Mouse (Mus musculus): Measurements from ENCODE around the gene Pcdh15. TPM values are rescaled to one million over a fixed set of nuclear protein-coding genes. Genes with fewer than 3 reads are reported as not detected.

The Pcdh15 gene
- polyA plus RNA-seq, 1 experiment from 2014 or later = 0.31 TPM

DNA sequence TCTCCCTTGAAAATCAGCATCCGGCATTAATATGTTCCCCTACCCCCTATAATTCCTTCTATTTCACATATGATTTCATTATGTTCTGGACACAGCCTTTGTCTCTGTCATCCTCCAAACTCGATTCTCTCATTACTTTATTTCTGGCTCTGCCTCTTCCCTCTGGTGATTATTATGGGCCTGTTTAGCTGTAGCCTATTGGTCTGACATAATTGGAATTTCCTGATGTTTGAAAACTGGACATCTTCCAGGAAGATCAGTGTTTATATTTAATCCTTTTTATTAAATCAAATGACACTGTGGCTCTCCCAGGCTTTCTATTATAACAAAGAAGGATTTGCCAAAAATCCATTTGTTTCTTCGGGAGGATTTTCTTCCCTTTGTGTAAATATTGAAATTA is 326.3 kb downstream of the Pcdh15 start:
- Histone ChIP-seq H3K4me3 (no peak overlapping the region), H3K27ac (replicated peaks) (no peak overlapping the region), H3K9me3 (replicated peaks) (no peaks in the 10 kb centered on the region), H3K27me3 (ENCODE audit: low read depth, poor library complexity, severe bottlenecking) (no peaks in the 10 kb centered on the region), H3K4me1 (no peaks in the 10 kb centered on the region), H3K36me3 (no peaks in the 10 kb centered on the region)
- no peak for DNase-seq (ENCODE audit: low spot score)
- 86% methylated on average over 3 of the region's 3 CpGs for WGBS

DNA sequence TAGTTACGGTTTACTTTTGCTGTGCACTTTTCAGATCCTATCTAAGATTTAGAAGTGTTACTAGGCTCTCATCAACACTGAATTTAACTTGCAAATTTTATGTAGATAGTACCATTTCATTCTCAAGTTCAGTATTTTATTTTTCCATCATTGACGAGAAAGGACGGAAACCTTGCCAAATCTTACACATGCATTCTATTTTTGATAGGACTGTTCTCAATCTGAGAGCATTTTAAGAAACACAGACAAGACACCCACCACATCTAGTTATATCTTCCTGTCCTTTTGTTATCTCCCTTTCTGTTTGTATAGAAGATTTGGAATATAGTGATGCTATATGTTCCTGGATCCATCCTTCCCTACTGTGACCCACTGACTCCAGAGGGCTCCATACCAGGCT is 332.2 kb downstream of the Pcdh15 start:
- H3K4me3 ChIP-seq = no peak overlapping the region
- H3K9me3 ChIP-seq (replicated peaks) = no peaks in the 10 kb centered on the region
- H3K27me3 ChIP-seq (ENCODE audit: low read depth, poor library complexity, severe bottlenecking) = no peaks in the 10 kb centered on the region
- no peak for DNase-seq (ENCODE audit: low spot score)
- WGBS = 93% methylated on average over 3 of the region's 3 CpGs
- no peaks in the 10 kb centered on the region for H3K4me1 ChIP-seq
- no peak overlapping the region for H3K27ac ChIP-seq (replicated peaks)
- H3K36me3 ChIP-seq = no peaks in the 10 kb centered on the region

DNA sequence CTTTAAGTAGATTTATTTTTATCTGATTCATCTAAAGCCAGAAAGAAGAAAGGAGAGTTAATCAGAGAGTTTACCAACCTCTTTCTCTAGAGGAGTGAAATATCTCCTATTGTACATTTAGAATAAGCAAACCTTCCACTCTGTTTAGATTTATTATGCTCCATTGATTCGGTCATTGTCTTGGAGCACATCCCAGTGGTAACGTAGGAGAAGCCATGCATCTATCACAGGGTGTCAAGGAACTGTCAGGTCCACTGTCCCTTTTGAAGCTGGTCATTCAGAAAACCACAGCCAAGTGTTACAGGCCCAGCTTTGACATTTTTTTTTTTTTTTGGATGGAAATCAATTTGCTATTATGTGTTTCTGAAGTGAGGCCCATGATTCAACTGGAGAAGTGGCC is 384.9 kb downstream of the Pcdh15 start:
- Histone ChIP-seq H3K4me3 (no peak overlapping the region), H3K27me3 (ENCODE audit: low read depth, poor library complexity, severe bottlenecking) (no peaks in the 10 kb centered on the region), H3K9me3 (replicated peaks) (no peaks in the 10 kb centered on the region), H3K27ac (replicated peaks) (no peak overlapping the region), H3K4me1 (no peaks in the 10 kb centered on the region), H3K36me3 (no peaks in the 10 kb centered on the region)
- DNase-seq (ENCODE audit: low spot score) = no peak
- WGBS = 67% methylated on average over 2 of the region's 2 CpGs

DNA sequence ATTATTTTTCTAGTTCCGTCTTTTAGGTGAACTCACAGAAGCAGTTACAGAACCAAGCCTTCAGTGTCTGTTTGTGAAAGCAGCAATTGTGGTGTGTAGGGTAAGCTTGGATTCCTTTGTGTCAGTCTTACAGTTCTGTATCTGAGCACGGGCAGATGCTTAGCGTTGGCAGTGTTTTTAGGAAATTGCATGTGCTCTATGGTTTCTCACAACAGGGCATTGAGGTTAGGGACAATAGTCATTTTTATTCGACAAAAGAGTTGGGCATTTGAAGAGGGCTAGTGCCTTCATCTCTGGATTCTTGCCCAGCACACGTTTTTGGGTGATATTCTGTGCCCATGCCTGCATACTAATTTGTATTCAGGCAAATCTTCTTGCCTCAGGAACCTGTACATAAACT is 392.5 kb downstream of the Pcdh15 start:
- H3K27me3 ChIP-seq (ENCODE audit: low read depth, poor library complexity, severe bottlenecking) = no peaks in the 10 kb centered on the region
- 75% methylated on average over 5 of the region's 5 CpGs for WGBS
- H3K4me1 ChIP-seq = no peaks in the 10 kb centered on the region
- H3K27ac ChIP-seq (replicated peaks) = no peak overlapping the region
- no peaks in the 10 kb centered on the region for H3K9me3 ChIP-seq (replicated peaks)
- DNase-seq (ENCODE audit: low spot score) = no peak
- H3K4me3 ChIP-seq = no peak overlapping the region
- H3K36me3 ChIP-seq = no peaks in the 10 kb centered on the region

GRCm38 (mm10) chr10:73514846-73515245 is 415.7 kb downstream of the Pcdh15 start:
- peaks cover 15% of the 10 kb centered on the region for H3K27me3 ChIP-seq (ENCODE audit: low read depth, poor library complexity, severe bottlenecking)
- no peak overlapping the region for H3K4me3 ChIP-seq
- 92% methylated on average over 3 of the region's 3 CpGs for WGBS
- no peaks in the 10 kb centered on the region for H3K9me3 ChIP-seq (replicated peaks)
- H3K27ac ChIP-seq (replicated peaks) = no peak overlapping the region
- H3K36me3 ChIP-seq = no peaks in the 10 kb centered on the region
- no peaks in the 10 kb centered on the region for H3K4me1 ChIP-seq
- no peak for DNase-seq (ENCODE audit: low spot score)

DNA sequence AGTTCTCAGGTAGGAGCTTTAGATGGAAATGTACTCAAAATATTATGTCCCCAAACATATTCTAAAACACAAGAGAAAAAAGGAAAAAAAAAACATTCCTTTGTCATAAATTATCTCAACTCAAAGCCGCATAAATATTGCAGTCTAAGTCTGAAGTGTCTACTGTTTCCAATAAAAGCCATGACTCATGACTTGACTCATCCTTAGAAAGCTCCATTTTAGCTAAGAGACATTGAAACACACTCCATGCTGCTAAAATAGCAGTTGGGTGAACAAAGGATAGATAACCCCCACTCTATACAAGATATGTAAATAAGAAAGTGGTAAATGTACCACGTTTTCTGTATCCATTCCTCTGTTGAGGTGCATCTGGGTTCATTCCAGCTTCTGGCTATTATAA is 416.6 kb downstream of the Pcdh15 start:
- H3K4me1 ChIP-seq = no peaks in the 10 kb centered on the region
- no peak overlapping the region for H3K4me3 ChIP-seq
- H3K36me3 ChIP-seq = no peaks in the 10 kb centered on the region
- DNase-seq (ENCODE audit: low spot score) = no peak
- no peak overlapping the region for H3K27ac ChIP-seq (replicated peaks)
- peaks cover 15% of the 10 kb centered on the region for H3K27me3 ChIP-seq (ENCODE audit: low read depth, poor library complexity, severe bottlenecking)
- no peaks in the 10 kb centered on the region for H3K9me3 ChIP-seq (replicated peaks)
- WGBS = 75% methylated on average over 2 of the region's 2 CpGs

DNA sequence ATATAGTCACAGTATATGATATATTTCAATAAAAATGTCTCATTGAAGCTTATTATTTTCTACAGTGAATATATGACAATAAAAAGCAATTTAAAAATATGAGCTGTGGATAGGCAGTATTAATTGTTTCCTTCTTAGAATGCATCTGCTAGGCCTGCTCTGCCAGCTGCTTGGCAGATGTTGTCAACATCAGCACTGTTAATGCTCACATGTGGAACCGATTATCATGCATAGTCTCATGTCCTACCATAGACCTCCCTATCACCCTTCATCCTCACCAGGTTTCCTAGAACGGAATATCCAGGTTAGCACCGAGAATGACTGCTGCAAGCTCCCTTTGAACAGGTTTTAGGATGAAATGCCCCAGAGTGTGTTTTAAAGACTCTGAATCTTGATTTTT is 420.3 kb downstream of the Pcdh15 start:
- Histone ChIP-seq H3K36me3 (no peaks in the 10 kb centered on the region), H3K27ac (replicated peaks) (no peak overlapping the region), H3K9me3 (replicated peaks) (no peaks in the 10 kb centered on the region), H3K4me1 (no peaks in the 10 kb centered on the region), H3K4me3 (no peak overlapping the region), H3K27me3 (ENCODE audit: low read depth, poor library complexity, severe bottlenecking) (no peaks in the 10 kb centered on the region)
- WGBS = 85% methylated on average over 3 of the region's 3 CpGs
- no peak for DNase-seq (ENCODE audit: low spot score)

- 94% methylated on average over 10 of the region's 10 CpGs for WGBS
- no peak overlapping the region for H3K4me3 ChIP-seq
- H3K36me3 ChIP-seq = no peaks in the 10 kb centered on the region
- no peak overlapping the region for H3K27ac ChIP-seq (replicated peaks)
- H3K27me3 ChIP-seq (ENCODE audit: low read depth, poor library complexity, severe bottlenecking) = no peaks in the 10 kb centered on the region
- no peaks in the 10 kb centered on the region for H3K4me1 ChIP-seq
- DNase-seq (ENCODE audit: low spot score) = peak; percentile 12
- H3K9me3 ChIP-seq (replicated peaks) = no peaks in the 10 kb centered on the region
These were observed 453.7 kb downstream of the Pcdh15 start for GRCm38 (mm10) chr10:73552831-73553230.

GRCm38 (mm10) chr10:73564216-73564615 is 465.1 kb downstream of the Pcdh15 start:
- Histone ChIP-seq H3K4me3 (no peak overlapping the region), H3K4me1 (no peaks in the 10 kb centered on the region), H3K27me3 (ENCODE audit: low read depth, poor library complexity, severe bottlenecking) (no peaks in the 10 kb centered on the region), H3K27ac (replicated peaks) (no peak overlapping the region), H3K36me3 (no peaks in the 10 kb centered on the region), H3K9me3 (replicated peaks) (no peaks in the 10 kb centered on the region)
- DNase-seq (ENCODE audit: low spot score) = no peak
- 71% methylated on average over 7 of the region's 7 CpGs for WGBS

GRCm38 (mm10) chr10:73574711-73575297 is 475.7 kb downstream of the Pcdh15 start:
- no peak for DNase-seq (ENCODE audit: low spot score)
- no peak overlapping the region for H3K4me3 ChIP-seq
- no peaks in the 10 kb centered on the region for H3K4me1 ChIP-seq
- H3K36me3 ChIP-seq = no peaks in the 10 kb centered on the region
- 87% methylated on average over 5 of the region's 5 CpGs for WGBS
- H3K27me3 ChIP-seq (ENCODE audit: low read depth, poor library complexity, severe bottlenecking) = no peaks in the 10 kb centered on the region
- H3K9me3 ChIP-seq (replicated peaks) = no peaks in the 10 kb centered on the region
- H3K27ac ChIP-seq (replicated peaks) = no peak overlapping the region

- no peaks in the 10 kb centered on the region for H3K9me3 ChIP-seq (replicated peaks)
- no peak overlapping the region for H3K27ac ChIP-seq (replicated peaks)
- H3K4me3 ChIP-seq = no peak overlapping the region
- no peak for DNase-seq (ENCODE audit: low spot score)
- 90% methylated on average over 1 of the region's 1 CpGs for WGBS
- H3K36me3 ChIP-seq = no peaks in the 10 kb centered on the region
- H3K27me3 ChIP-seq (ENCODE audit: low read depth, poor library complexity, severe bottlenecking) = no peaks in the 10 kb centered on the region
- no peaks in the 10 kb centered on the region for H3K4me1 ChIP-seq
These were observed 568.4 kb downstream of the Pcdh15 start for GRCm38 (mm10) chr10:73667501-73667900.

DNA sequence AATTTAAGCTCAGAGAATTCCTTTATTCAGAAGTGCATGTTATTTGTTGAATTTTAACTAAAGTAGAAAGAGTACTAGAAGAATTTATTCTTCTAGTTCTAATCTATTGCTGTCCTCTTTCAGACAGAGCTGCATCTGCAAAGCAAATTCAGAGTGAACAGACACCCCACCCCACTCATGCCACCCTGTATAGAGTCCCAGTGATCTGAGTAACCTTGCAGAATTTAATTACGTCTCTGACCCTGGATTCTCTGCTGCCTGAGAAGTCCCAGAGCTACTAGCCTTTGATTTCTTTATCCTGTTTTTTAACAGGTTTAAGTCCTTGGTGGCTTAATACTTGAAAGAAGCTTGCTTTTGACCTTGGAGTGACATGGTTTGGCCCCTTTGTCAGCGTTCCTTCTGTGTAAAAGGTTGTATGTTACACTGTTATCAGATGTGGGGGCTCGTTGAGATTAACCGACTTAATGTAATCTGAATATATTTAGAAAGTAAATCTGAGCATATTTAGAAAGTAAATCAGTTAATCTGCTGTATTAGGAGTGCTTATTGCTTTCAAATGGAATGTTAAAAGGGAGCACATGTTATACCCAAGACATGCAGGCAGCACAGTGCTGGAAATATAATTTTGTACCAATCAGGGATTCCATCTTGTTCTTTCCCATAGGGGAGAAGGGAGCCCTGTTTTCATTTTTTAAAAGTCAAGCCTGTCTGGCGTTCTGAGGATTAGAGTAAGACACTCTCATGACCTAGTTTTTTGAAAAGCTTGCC is 601.6 kb downstream of the Pcdh15 start:
- DNase-seq (ENCODE audit: low spot score) = no peak
- Histone ChIP-seq H3K27ac (replicated peaks) (no peak overlapping the region), H3K27me3 (ENCODE audit: low read depth, poor library complexity, severe bottlenecking) (no peaks in the 10 kb centered on the region), H3K4me3 (no peak overlapping the region), H3K9me3 (replicated peaks) (no peaks in the 10 kb centered on the region), H3K36me3 (no peaks in the 10 kb centered on the region), H3K4me1 (0 out of 2 replicates have a peak, but pooled peaks cover 4% of the 10 kb centered on the region)
- WGBS = 65% methylated on average over 5 of the region's 5 CpGs

- Histone ChIP-seq H3K36me3 (no peaks in the 10 kb centered on the region), H3K4me3 (no peak overlapping the region), H3K27me3 (ENCODE audit: low read depth, poor library complexity, severe bottlenecking) (no peaks in the 10 kb centered on the region), H3K9me3 (replicated peaks) (no peaks in the 10 kb centered on the region), H3K4me1 (no peaks in the 10 kb centered on the region), H3K27ac (replicated peaks) (no peak overlapping the region)
- DNase-seq (ENCODE audit: low spot score) = no peak
- WGBS = 92% methylated on average over 7 of the region's 7 CpGs
These were observed 626.6 kb downstream of the Pcdh15 start for GRCm38 (mm10) chr10:73725566-73726240.

All from midbrain, embryonic 10.5 days (tissue).